Mouse (Mus musculus) 416B (cell line): ENCODE results near the gene Tnfsf11.
A peak's percentile ranks its signal among the peaks of the same experiment; 100 is the strongest.

Experiments
- DNase-seq: peaks from one replicate; pipeline ENCODE4 v3.0.0; 2011; ENCODE audit warnings: low read depth

Tnfsf11 gene

GRCm38 (mm10) chr14:78307286-78308237 lies at the start of gene Tnfsf11:
Gene Tnfsf11, minus strand, starts transcription at chr14:78308043.
- DNase-seq, result no peak

GRCm38 (mm10) chr14:78356764-78357163 lies 48.9 kb upstream of the Tnfsf11 start:
- DNase-seq, result peak; percentile 20

- DNase-seq, result no peak
Measured at GRCm38 (mm10) chr14:78355381-78355780, 47.5 kb upstream of the Tnfsf11 start.

- DNase-seq, result peak; percentile 37
Measured at GRCm38 (mm10) chr14:78352865-78353264, 45.0 kb upstream of the Tnfsf11 start.

GRCm38 (mm10) chr14:78351544-78351943 lies 43.7 kb upstream of the Tnfsf11 start:
- DNase-seq, result no peak

GRCm38 (mm10) chr14:78347715-78348114 lies 39.9 kb upstream of the Tnfsf11 start:
- no peak for DNase-seq

- DNase-seq, result no peak
Measured at GRCm38 (mm10) chr14:78343007-78343406, 35.2 kb upstream of the Tnfsf11 start.

- no peak for DNase-seq
Measured at GRCm38 (mm10) chr14:78342146-78342545, 34.3 kb upstream of the Tnfsf11 start.

GRCm38 (mm10) chr14:78333341-78333740 lies 25.5 kb upstream of the Tnfsf11 start:
- no peak for DNase-seq

GRCm38 (mm10) chr14:78331368-78331767 lies 23.5 kb upstream of the Tnfsf11 start:
- DNase-seq, result no peak

GRCm38 (mm10) chr14:78330576-78331300 lies 22.9 kb upstream of the Tnfsf11 start:
- peak; percentile 86 for DNase-seq

GRCm38 (mm10) chr14:78329765-78330451 lies 22.1 kb upstream of the Tnfsf11 start:
- DNase-seq, result peak; percentile 19

- no peak for DNase-seq
Measured at GRCm38 (mm10) chr14:78323356-78323755, 15.5 kb upstream of the Tnfsf11 start.

- no peak for DNase-seq
Measured at GRCm38 (mm10) chr14:78322916-78323315, 15.1 kb upstream of the Tnfsf11 start.

- no peak for DNase-seq
Measured at GRCm38 (mm10) chr14:78320248-78320647, 12.4 kb upstream of the Tnfsf11 start.

GRCm38 (mm10) chr14:78319580-78319979 lies 11.7 kb upstream of the Tnfsf11 start:
- no peak for DNase-seq

GRCm38 (mm10) chr14:78319000-78319399 lies 11.2 kb upstream of the Tnfsf11 start:
- no peak for DNase-seq

GRCm38 (mm10) chr14:78317623-78318022 lies 9.8 kb upstream of the Tnfsf11 start:
- no peak for DNase-seq

- no peak for DNase-seq
Measured at GRCm38 (mm10) chr14:78300914-78301313, 6.9 kb downstream of the Tnfsf11 start.

GRCm38 (mm10) chr14:78292687-78293086 lies 15.2 kb downstream of the Tnfsf11 start:
- peak; percentile 8 for DNase-seq

- DNase-seq, result no peak
Measured at GRCm38 (mm10) chr14:78289912-78290523, 17.8 kb downstream of the Tnfsf11 start.

GRCm38 (mm10) chr14:78288903-78289302 lies 18.9 kb downstream of the Tnfsf11 start:
- DNase-seq, result no peak
